Mouse (Mus musculus) MEL (cell line): ENCODE measurements around the gene Clasrp.
A peak's percentile ranks its signal among the peaks of the same experiment; 100 is the strongest.

Source experiments
- EP300 ChIP-seq, 2 experiments: IDR thresholded peaks; 2 replicates each; pipeline ENCODE4 v1.6.1; 2011; ENCODE audit warnings: improper control_type of control experiment in 2 of 2, low read length in 2 of 2, low read depth in 1 of 2, mild to moderate bottlenecking in 1 of 2
- GATA1 ChIP-seq: IDR thresholded peaks from 2 replicates; pipeline ENCODE4 v1.6.1; 2011; ENCODE audit warnings: low read depth, low read length, improper control_type of control experiment
- JUND ChIP-seq: IDR thresholded peaks from 2 replicates; pipeline ENCODE4 v1.6.1; 2011; ENCODE audit warnings: low read depth, mild to moderate bottlenecking, improper control_type of control experiment, low read length
- MAX ChIP-seq: IDR thresholded peaks from 2 replicates; pipeline ENCODE4 v1.6.1; 2011; ENCODE audit warnings: low read length, improper control_type of control experiment
- MAZ ChIP-seq: IDR thresholded peaks from 2 replicates; pipeline ENCODE4 v1.6.1; 2012; ENCODE audit warnings: low read depth, mild to moderate bottlenecking, inconsistent platforms, low read length, improper control_type of control experiment
- MXI1 ChIP-seq: IDR thresholded peaks from 2 replicates; pipeline ENCODE4 v1.6.1; 2011; ENCODE audit warnings: mild to moderate bottlenecking, low read depth, low read length, improper control_type of control experiment
- NRF1 ChIP-seq: IDR thresholded peaks from 2 replicates; pipeline ENCODE4 v1.6.1; 2014; ENCODE audit warnings: low read depth, mild to moderate bottlenecking, inconsistent platforms, low read length, improper control_type of control experiment, moderate library complexity; ENCODE audit not compliant: poor library complexity, insufficient read depth, severe bottlenecking
- TAL1 ChIP-seq: IDR thresholded peaks from 2 replicates; pipeline ENCODE4 v1.6.1; 2012; ENCODE audit warnings: mild to moderate bottlenecking, inconsistent platforms, low read length, moderate library complexity, mixed read lengths
- ZNF384 ChIP-seq: IDR thresholded peaks from 2 replicates; pipeline ENCODE4 v1.6.1; 2012; ENCODE audit warnings: low read depth, mild to moderate bottlenecking, inconsistent platforms, low read length, improper control_type of control experiment

GRCm38 (mm10) chr7:19628536-19629360 is 24.5 kb upstream of the Clasrp start:
- TF ChIP-seq ZNF384, result no peak
- TF ChIP-seq GATA1, result no peak
- TF ChIP-seq NRF1, result no peak
- TF ChIP-seq MXI1, result peak; percentile 70
- TF ChIP-seq MAZ, result no peak
- no peak for TF ChIP-seq EP300 (IDR thresholded peaks at IDR 0.05; ENCODE audit: low read depth in 1 of 2, low read length in 2 of 2)
- TF ChIP-seq MAX, result no peak
- no peak for TF ChIP-seq JUND
- no peak for TF ChIP-seq TAL1
